ENCODE assay signal across 11 mouse cellular contexts in the genomic region with DNA sequence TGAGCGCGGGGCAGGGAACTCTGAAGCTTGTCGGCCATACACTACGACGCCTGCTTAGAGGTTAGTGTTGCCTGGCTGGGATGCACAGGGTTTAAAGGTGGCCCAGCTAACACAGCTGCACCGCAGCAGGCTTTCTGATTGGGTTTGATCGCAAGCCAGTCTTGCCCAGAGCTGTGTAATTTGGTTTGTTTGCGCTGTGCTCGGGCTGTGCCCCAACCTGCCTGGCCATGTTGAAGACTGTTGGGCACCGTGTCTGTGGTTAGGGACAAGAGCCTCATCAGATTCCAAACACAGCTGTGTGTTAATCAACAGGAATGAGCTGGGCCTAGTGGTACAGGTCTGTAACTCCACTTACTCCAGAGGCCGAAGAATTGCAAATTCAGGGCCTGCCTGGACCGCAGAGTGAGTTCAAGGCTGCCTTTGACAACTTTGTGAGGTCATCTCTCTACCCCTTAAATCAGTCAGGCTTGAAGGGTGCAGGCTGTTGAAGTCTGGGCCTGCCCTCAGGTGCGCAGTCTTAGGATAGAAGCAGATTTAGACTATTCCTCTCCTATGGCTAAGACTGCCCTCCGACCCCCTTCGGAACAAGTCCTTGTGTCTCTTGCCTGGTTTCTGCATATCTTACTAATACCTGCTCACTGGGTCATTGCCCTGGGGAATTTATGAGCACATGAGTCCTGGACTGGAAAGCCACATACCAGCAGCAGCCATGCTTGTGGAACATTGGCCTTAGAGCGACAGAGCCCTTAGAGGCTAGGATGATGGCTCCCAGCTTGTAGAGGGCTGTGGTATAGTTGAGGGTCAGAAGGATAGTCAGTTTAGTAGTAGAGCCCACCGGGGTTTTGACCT. TPM values are rescaled to one million over a fixed set of nuclear protein-coding genes. Genes with fewer than 3 reads are reported as not detected.
DNase-seq lines count a peak whose midpoint lies in the region; ATAC-seq and TF ChIP-seq lines count a peak whose summit lies in the region.
"Had no signal": no experiment of that assay in that cellular context is flagged by ENCODE, and none has a peak within 500 bp of the region (broad histone marks: within the 10 kb centered on the region; RNA-seq: fewer than 3 reads in every experiment).

No protein-coding gene starts in this region.

- peaks cover 68% of the 10 kb centered on the region for H3K4me1 ChIP-seq in embryonic facial prominence, embryonic 13.5 days
- H3K4me1 ChIP-seq in small intestine, adult 2 months (ENCODE audit: control insufficient read depth, insufficient read depth, insufficient read length, low read length): peaks cover 25% of the 10 kb centered on the region
- H3K4me1 ChIP-seq in thymus, adult 2 months (replicated peaks; ENCODE audit: control insufficient read depth, insufficient read depth, low read length): peaks cover 17% of the 10 kb centered on the region

- WGBS in embryonic facial prominence, embryonic 13.5 days: 71% methylated on average over 17 of the region's 17 CpGs
- 54% methylated on average over 17 of the region's 17 CpGs for WGBS in small intestine, adult 2 months
- WGBS in thymus, adult 2 months: 94% methylated on average over 17 of the region's 17 CpGs

- H3K4me3 ChIP-seq in layer of hippocampus, adult 2 months: no peak overlapping the region
- H3K4me3 ChIP-seq in embryonic facial prominence, embryonic 13.5 days: no peak overlapping the region
- H3K4me3 ChIP-seq in small intestine, adult 2 months (ENCODE audit: low read depth, low read length): no peak overlapping the region
- H3K4me3 ChIP-seq in thymus, adult 2 months (ENCODE audit: control insufficient read depth, insufficient read depth, low read length): no peak overlapping the region
- H3K4me3 ChIP-seq: limb, embryonic 12.5 days; neural tube, embryonic 12.5 days had no signal

- H3K4me2 ChIP-seq in embryonic facial prominence, embryonic 13.5 days: no peak overlapping the region
- H3K4me2 ChIP-seq: limb, embryonic 12.5 days had no signal

- H3K27me3 ChIP-seq in embryonic facial prominence, embryonic 13.5 days: no peaks in the 10 kb centered on the region
- H3K27me3 ChIP-seq in small intestine, adult 2 months (ENCODE audit: control insufficient read depth, insufficient read depth, low read length): no peaks in the 10 kb centered on the region
- H3K27me3 ChIP-seq in thymus, adult 2 months (ENCODE audit: control insufficient read depth, insufficient read depth, low read length): no peaks in the 10 kb centered on the region
- H3K27me3 ChIP-seq: limb, embryonic 12.5 days; neural tube, embryonic 12.5 days had no signal

- TF ChIP-seq CTCF in layer of hippocampus, adult 2 months (conservative IDR thresholded peaks at IDR 0.05): no peak
- peak; percentile 13; the same call in 1 of the 2 replicates for TF ChIP-seq CTCF in small intestine, adult 2 months (IDR thresholded peaks at IDR 0.05; ENCODE audit: extremely low read depth, insufficient read length, insufficient replicate concordance, low read depth, low read length)
- TF ChIP-seq CTCF in thymus, adult 2 months (IDR thresholded peaks at IDR 0.05; ENCODE audit: borderline replicate concordance, control insufficient read depth, extremely low read depth, insufficient read depth, low read length, poor library complexity): no peak

- no peaks in the 10 kb centered on the region for H3K9me3 ChIP-seq in embryonic facial prominence, embryonic 13.5 days
- H3K9me3 ChIP-seq: limb, embryonic 12.5 days; neural tube, embryonic 12.5 days had no signal

- H3K27ac ChIP-seq in layer of hippocampus, adult 2 months: peak overlapping the region; percentile 5; the same call in 1 of the 2 replicates
- peak overlapping the region; percentile 77 for H3K27ac ChIP-seq in embryonic facial prominence, embryonic 13.5 days
- no peak overlapping the region for H3K27ac ChIP-seq in small intestine, adult 2 months (ENCODE audit: insufficient read depth, low read depth, low read length)
- H3K27ac ChIP-seq in thymus, adult 2 months (ENCODE audit: control insufficient read depth, insufficient read depth, low read length): no peak overlapping the region
- H3K27ac ChIP-seq: neural tube, embryonic 12.5 days had no signal

- TF ChIP-seq POLR2A in small intestine, adult 2 months (IDR thresholded peaks at IDR 0.05; ENCODE audit: low read depth, low read length): no peak
- TF ChIP-seq POLR2A in thymus, adult 2 months (IDR thresholded peaks at IDR 0.05; ENCODE audit: control insufficient read depth, extremely low read depth, insufficient read depth, low read length, poor library complexity): no peak

- no peak for DNase-seq in layer of hippocampus, adult 2 months (ENCODE audit: low spot score in 2 of 2)
- no peak for DNase-seq in layer of hippocampus, adult 9-11 months
- peak; percentile 51 for DNase-seq in kidney, adult 9 months
- no peak for DNase-seq in cerebellum, postnatal 36 days
- no peak for DNase-seq in layer of hippocampus, adult 9-10 months (ENCODE audit: low spot score)
- no peak for DNase-seq in thymus, adult 2 months
- DNase-seq: cerebellum, adult 8-10 months had no signal

- peak overlapping the region; percentile 27; the same call in 1 of the 2 replicates for H3K9ac ChIP-seq in embryonic facial prominence, embryonic 13.5 days
- H3K9ac ChIP-seq: limb, embryonic 12.5 days; neural tube, embryonic 12.5 days had no signal

- peaks cover 12% of the 10 kb centered on the region for H3K36me3 ChIP-seq in embryonic facial prominence, embryonic 13.5 days
- H3K36me3 ChIP-seq in small intestine, adult 2 months (ENCODE audit: control insufficient read depth, insufficient read depth, low read length): no peaks in the 10 kb centered on the region
- no peaks in the 10 kb centered on the region for H3K36me3 ChIP-seq in thymus, adult 2 months (ENCODE audit: control insufficient read depth, insufficient read depth, low read length)

- ATAC-seq in embryonic facial prominence, embryonic 13.5 days (ENCODE audit: insufficient number of reproducible peaks, insufficient read depth, low FRiP score, low TSS enrichment, low read depth): peak; percentile 43; the same call in 1 of the 2 replicates

RNA-seq across cellular contexts. Expression of a gene that starts 12.5 kb away (rescaled TPM):
- 10 to 100 TPM; 47.4 to 58.2 TPM for total RNA-seq in layer of hippocampus, adult 2 months (2021)
- polyA plus RNA-seq in embryonic facial prominence, embryonic 13.5 days (2015; fragmentation: Nextera tagmentation; extraction: Ambion mirVana): 24.8 and 24.9 TPM in 2 replicates
- polyA plus RNA-seq in small intestine, adult 2 months (2012; rRNA removed): 48.2 and 132 TPM in 2 replicates
- polyA plus RNA-seq in thymus, adult 2 months (2012; rRNA removed): 84.7 and 91.9 TPM in 2 replicates

RNA-seq across cellular contexts. Expression of a gene that starts 35.7 kb away (rescaled TPM):
- 10 to 100 TPM; 17.7 to 19.7 TPM for total RNA-seq in layer of hippocampus, adult 2 months (2021)
- polyA plus RNA-seq in embryonic facial prominence, embryonic 13.5 days (2015; fragmentation: Nextera tagmentation; extraction: Ambion mirVana): 16.1 and 17.3 TPM in 2 replicates
- 26.1 and 52.6 TPM in 2 replicates for polyA plus RNA-seq in small intestine, adult 2 months (2012; rRNA removed)
- polyA plus RNA-seq in thymus, adult 2 months (2012; rRNA removed): 13.7 and 15.4 TPM in 2 replicates

RNA-seq across cellular contexts. Expression of a gene that starts 36.8 kb away (rescaled TPM):
- 10 to 100 TPM; 11.8 to 13.0 TPM for total RNA-seq in layer of hippocampus, adult 2 months (2021)
- polyA plus RNA-seq in embryonic facial prominence, embryonic 13.5 days (2015; fragmentation: Nextera tagmentation; extraction: Ambion mirVana): 31.3 and 34.6 TPM in 2 replicates
- polyA plus RNA-seq in small intestine, adult 2 months (2012; rRNA removed): 24.3 and 40.8 TPM in 2 replicates
- 31.6 and 34.3 TPM in 2 replicates for polyA plus RNA-seq in thymus, adult 2 months (2012; rRNA removed)

RNA-seq across cellular contexts. Expression of a gene that starts 46.1 kb away (rescaled TPM):
- total RNA-seq in layer of hippocampus, adult 2 months (2021): 1 to 10 TPM; 1.6 to 2.3 TPM
- polyA plus RNA-seq in embryonic facial prominence, embryonic 13.5 days (2015; fragmentation: Nextera tagmentation; extraction: Ambion mirVana): 8.1 and 9.5 TPM in 2 replicates
- polyA plus RNA-seq in small intestine, adult 2 months (2012; rRNA removed): 140 and 268 TPM in 2 replicates
- 54.5 and 68.6 TPM in 2 replicates for polyA plus RNA-seq in thymus, adult 2 months (2012; rRNA removed)

Comparison
In these comparisons a context has a peak if more than half of its experiments do, and no peak if none do; other contexts are left out.
1. H3K27ac ChIP-seq: peak in layer of hippocampus, adult 2 months (single experiment) and embryonic facial prominence, embryonic 13.5 days (single experiment); none in small intestine, adult 2 months (single experiment) and thymus, adult 2 months (single experiment).